Mouse (Mus musculus) ovary, adult 2 months (tissue): ENCODE data around the gene Nsun7. TPM values are rescaled to one million over a fixed set of nuclear protein-coding genes. Genes with fewer than 3 reads are reported as not detected.

Source experiments
- polyA plus RNA-seq: library from polyadenylated mRNA; depleted of rRNA; stranded (reverse); fragments of >200 nt; gene quantifications from 2 replicates; pipeline ENCODE4 v1.2.3, GENCODE M21; 2012; rRNA removed

The Nsun7 gene
- 0.22 and 0.28 TPM in 2 replicates for polyA plus RNA-seq

GRCm38 (mm10) chr5:66259756-66260448 is at the start of gene Nsun7:
TSS of gene Nsun7 (plus strand) at chr5:66259897.

Other genes with a start within 250 kb of the Nsun7 start
- gene Rbm47, start 86.8 kb upstream of the Nsun7 start, polyA plus RNA-seq, result 40.9 and 78.0 TPM in 2 replicates